Mouse (Mus musculus) testis, adult 2 months (tissue): ENCODE data around the gene Cela2a.

ENCODE experiments used
- CTCF ChIP-seq: fragments of 200-500 bp; IDR thresholded peaks from 2 replicates; pipeline ENCODE4 v1.5.1; 2012; ENCODE audit warnings: low read depth, mild to moderate bottlenecking, inconsistent platforms, low read length, moderate library complexity; ENCODE audit not compliant: control insufficient read depth, insufficient read depth, insufficient replicate concordance
- POLR2A ChIP-seq: fragments of 200-500 bp; IDR thresholded peaks from 2 replicates; pipeline ENCODE4 v1.6.1; 2012; ENCODE audit warnings: low read depth, mild to moderate bottlenecking, inconsistent platforms, low read length, moderate library complexity; ENCODE audit not compliant: control insufficient read depth

GRCm38 (mm10) chr4:141792554-141793281, 33.2 kb downstream of the Cela2a start:
- TF ChIP-seq CTCF, result no peak
- no peak for TF ChIP-seq POLR2A
